Mouse (Mus musculus) midbrain, postnatal 0 days (tissue): ENCODE results near the gene Heg1. TPM values are rescaled to one million over a fixed set of nuclear protein-coding genes. Genes with fewer than 3 reads are reported as not detected.

Source experiments
- ATAC-seq: fragments of 200-750 bp; cut with Nextera tagmentation; 2 replicates; pipeline ENCODE4 v1.8.0; 2017; ENCODE audit warnings: moderate number of reproducible peaks, mild to moderate bottlenecking, moderate TSS enrichment, moderate library complexity; ENCODE audit not compliant: low FRiP score
- DNase-seq: peaks from one replicate; pipeline ENCODE4 v3.0.0-alpha.2; 2015; ENCODE audit warnings: low spot score
- H3K27ac ChIP-seq: fragments of 300-500 bp; sonication (generic); 2 replicates; pipeline ENCODE4 v1.5.1; 2014; ENCODE audit warnings: low read depth, mild to moderate bottlenecking, low read length, mixed read lengths
- H3K27me3 ChIP-seq: fragments of 300-500 bp; sonication (generic); 2 replicates; pipeline ENCODE4 v1.6.1; 2014; ENCODE audit warnings: low read length, control low read depth, mixed read lengths; ENCODE audit not compliant: insufficient read depth
- H3K36me3 ChIP-seq: fragments of 300-500 bp; sonication (generic); 2 replicates; pipeline ENCODE4 v1.6.1; 2014; ENCODE audit warnings: low read length, control low read depth, mixed read lengths; ENCODE audit not compliant: insufficient read depth
- H3K4me1 ChIP-seq: fragments of 300-500 bp; sonication (generic); 2 replicates; pipeline ENCODE4 v1.6.1; 2014; ENCODE audit warnings: mild to moderate bottlenecking, control low read depth, antibody characterized with exemption, low read length, mixed read lengths; ENCODE audit not compliant: insufficient read depth
- H3K4me2 ChIP-seq: fragments of 300-500 bp; sonication (generic); 2 replicates; pipeline ENCODE4 v1.6.1; 2014; ENCODE audit warnings: low read depth, mild to moderate bottlenecking, low read length, mixed read lengths; ENCODE audit not compliant: poor library complexity, severe bottlenecking
- H3K4me3 ChIP-seq: fragments of 300-500 bp; sonication (generic); 2 replicates; pipeline ENCODE4 v1.5.1; 2014; ENCODE audit warnings: low read depth, mild to moderate bottlenecking, low read length, moderate library complexity
- H3K9ac ChIP-seq: fragments of 300-500 bp; sonication (generic); replicated peaks from 2 replicates; pipeline ENCODE4 v1.6.1; 2014; ENCODE audit warnings: mild to moderate bottlenecking, low read length, moderate library complexity, mixed read lengths; ENCODE audit not compliant: poor library complexity, severe bottlenecking
- H3K9me3 ChIP-seq: fragments of 300-500 bp; sonication (generic); 2 replicates; pipeline ENCODE4 v1.6.1; 2016; ENCODE audit warnings: low read length, control low read depth
- CTCF ChIP-seq: IDR thresholded peaks from 2 replicates; pipeline ENCODE4 v1.5.1; 2016; ENCODE audit warnings: antibody characterized with exemption, mild to moderate bottlenecking
- WGBS: fragments of 180-500 bp; shearing (Covaris S2); extraction: QIAGEN DNeasy Blood & Tissue Kit; methylation state at CpG from one replicate; pipeline ENCODE4 v1.1.7; 2014; 5-methylcytosine and 5-hydroxymethylcytosine counted together
- polyA plus RNA-seq: library from polyadenylated mRNA; unstranded; fragments of >200 nt; fragmentation: Nextera tagmentation; extraction: Ambion mirVana; gene quantifications from 2 replicates; pipeline ENCODE4 v1.2.1, GENCODE M21; 2015
- total RNA-seq: library from RNA; depleted of rRNA; stranded (reverse); fragments of >200 nt; gene quantifications from 2 replicates; pipeline ENCODE4 v1.2.3, GENCODE M21; 2014

The Heg1 gene
- total and polyA plus RNA-seq, 2 experiments from 2014 or later = 7.2 to 19.5 TPM

DNA sequence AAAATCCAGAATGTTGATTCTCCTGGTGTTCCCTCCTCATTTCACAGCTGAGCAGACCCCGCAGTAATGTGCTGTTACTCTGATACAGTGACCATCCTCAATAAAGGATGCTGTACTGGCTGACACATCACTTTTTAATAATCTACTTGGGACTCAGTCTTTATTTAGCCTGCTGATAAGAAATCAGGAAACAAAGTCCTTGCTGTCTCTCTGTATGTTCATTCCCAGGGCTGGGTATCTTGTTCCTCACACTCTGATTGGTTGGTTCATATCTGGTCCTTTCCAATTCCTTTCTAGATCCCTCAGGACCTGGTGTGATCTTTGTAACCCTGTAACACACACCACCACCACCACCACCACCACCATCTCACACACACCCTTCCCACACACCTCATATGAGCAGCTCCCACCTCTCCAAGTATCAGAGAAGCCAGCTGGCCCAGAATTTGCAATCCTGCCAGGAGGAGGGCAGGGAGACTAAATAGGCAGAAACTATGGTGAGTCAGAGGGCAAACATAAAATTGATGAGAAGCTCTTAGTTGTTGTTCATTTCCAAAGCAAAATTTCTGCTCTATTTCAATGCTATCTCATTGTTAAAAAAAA is 91.7 kb downstream of the Heg1 start:
- Histone ChIP-seq H3K4me1 (no peaks in the 10 kb centered on the region), H3K9me3 (no peaks in the 10 kb centered on the region), H3K27ac (no peak overlapping the region), H3K27me3 (no peaks in the 10 kb centered on the region), H3K4me3 (no peak overlapping the region), H3K4me2 (no peak overlapping the region), H3K9ac (no peak overlapping the region), H3K36me3 (no peaks in the 10 kb centered on the region)
- no peak for TF ChIP-seq CTCF
- DNase-seq = no peak
- ATAC-seq = no peak
- WGBS = 85% methylated on average over 1 of the region's 1 CpGs

DNA sequence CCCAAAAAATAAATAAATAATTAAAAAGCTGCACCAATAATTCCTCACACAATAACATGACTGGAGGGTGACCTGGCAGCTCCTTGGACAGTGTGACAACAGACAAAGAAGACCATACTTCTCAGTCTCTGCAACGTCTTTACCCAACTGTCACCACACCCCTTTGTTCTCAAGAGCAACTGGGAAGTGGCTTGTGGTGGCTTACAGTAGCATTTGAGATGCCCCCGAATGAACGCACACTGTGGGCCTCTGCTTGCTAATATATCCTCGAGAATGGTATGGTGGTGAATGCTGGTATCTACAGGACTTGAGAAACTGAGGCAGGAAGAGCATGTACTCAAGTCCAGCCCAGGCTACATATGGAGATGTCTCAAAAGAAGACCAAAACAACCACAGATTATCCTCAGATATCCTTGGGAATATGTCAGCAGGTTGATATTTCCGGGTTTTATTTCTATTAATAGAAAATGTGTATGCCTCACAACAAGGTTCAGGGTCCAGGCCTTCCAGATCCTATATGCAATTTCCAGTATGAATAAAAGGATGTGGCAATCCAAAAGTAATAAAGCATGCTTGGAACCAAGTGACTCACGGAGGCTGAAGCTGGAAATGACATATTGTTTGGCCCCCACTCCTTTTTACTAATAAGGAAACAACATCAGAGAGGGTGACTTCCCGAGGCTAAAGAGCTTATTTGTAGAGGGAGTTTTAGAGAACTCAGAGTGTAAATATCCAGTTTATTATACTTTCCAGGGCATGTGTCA is 92.8 kb downstream of the Heg1 start:
- no peak for TF ChIP-seq CTCF
- 83% methylated on average over 7 of the region's 7 CpGs for WGBS
- no peak for DNase-seq

DNA sequence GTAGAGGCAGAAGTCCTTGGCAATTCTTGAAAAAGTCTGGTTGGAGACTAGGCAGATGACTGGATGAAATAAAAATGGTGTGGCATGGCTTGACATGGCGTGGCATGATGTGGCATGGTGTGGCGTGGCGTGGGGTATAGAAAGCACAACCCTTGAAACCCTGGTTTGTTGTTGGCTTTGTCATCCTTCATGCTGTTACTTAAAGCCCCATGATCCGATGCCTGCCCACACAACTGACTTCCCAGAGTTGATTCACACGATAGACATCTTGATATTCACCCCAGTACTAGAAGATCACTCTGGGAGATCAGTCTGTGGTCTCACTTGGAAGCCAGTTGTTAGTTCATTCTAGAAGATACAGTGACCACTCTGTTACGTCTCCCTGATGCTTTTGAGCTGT is 93.4 kb downstream of the Heg1 start:
- no peaks in the 10 kb centered on the region for H3K27me3 ChIP-seq
- no peak overlapping the region for H3K27ac ChIP-seq
- DNase-seq (no peak), ATAC-seq (no peak)
- no peak for TF ChIP-seq CTCF
- H3K4me3 ChIP-seq = no peak overlapping the region
- no peak overlapping the region for H3K4me2 ChIP-seq
- H3K36me3 ChIP-seq = no peaks in the 10 kb centered on the region
- WGBS = 88% methylated on average over 6 of the region's 6 CpGs
- H3K4me1 ChIP-seq = no peaks in the 10 kb centered on the region
- no peak overlapping the region for H3K9ac ChIP-seq
- H3K9me3 ChIP-seq = no peaks in the 10 kb centered on the region

More for the DNA sequence above, 92.8 kb downstream of the Heg1 start:
- Histone ChIP-seq H3K4me3 (no peak overlapping the region), H3K27me3 (no peaks in the 10 kb centered on the region), H3K36me3 (no peaks in the 10 kb centered on the region), H3K4me2 (no peak overlapping the region), H3K9me3 (no peaks in the 10 kb centered on the region), H3K4me1 (no peaks in the 10 kb centered on the region), H3K27ac (no peak overlapping the region), H3K9ac (no peak overlapping the region)
- ATAC-seq = no peak

DNA sequence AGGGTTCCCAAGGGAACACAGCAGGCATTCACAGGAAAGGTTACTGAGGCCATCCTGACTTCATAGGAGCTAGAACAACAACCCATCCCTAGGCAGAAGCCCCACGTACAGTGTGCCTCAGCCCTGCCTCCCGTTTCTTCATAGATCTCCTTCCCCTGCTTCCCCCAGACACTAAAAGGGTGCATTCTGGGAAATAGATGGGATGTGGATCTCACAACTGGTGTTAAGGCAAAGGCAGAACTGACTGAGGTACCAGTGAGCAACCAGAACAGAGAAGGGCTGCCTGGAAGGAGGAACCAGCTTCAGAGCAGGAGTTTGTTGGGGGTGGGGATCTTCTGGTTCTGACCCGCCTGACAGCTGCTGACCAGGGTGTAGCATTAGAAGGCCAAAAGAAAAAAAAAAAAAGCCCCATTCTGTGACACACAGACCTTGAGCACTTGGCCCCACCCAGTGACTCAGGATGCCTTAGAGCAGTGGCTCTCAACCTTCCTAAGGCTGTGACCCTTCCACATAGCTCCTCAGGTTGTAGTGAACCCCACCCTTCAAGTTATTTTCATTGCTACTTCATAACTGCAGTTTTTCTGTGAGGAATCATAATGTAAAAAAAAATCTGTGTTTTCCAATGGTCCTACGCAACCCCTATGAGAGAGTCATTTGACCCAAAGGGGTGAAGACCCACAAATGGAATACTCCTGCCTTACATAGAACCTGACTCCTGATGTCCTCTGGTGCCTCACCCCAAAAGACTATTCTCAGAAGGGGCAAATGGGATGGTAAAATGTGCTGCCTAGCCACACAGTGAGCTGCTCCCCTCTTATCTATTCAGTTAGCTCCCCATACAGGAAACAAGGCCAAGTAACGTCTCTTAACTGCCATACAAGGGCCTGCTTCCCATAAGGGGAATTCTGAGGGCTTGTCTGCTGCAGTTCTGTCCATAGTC is 97.9 kb downstream of the Heg1 start:
- H3K27ac ChIP-seq = no peak overlapping the region
- H3K4me1 ChIP-seq = no peaks in the 10 kb centered on the region
- DNase-seq (no peak), ATAC-seq (no peak)
- TF ChIP-seq CTCF = no peak
- no peak overlapping the region for H3K9ac ChIP-seq
- H3K27me3 ChIP-seq = no peaks in the 10 kb centered on the region
- H3K9me3 ChIP-seq = no peaks in the 10 kb centered on the region
- WGBS = 70% methylated on average over 5 of the region's 5 CpGs
- no peaks in the 10 kb centered on the region for H3K36me3 ChIP-seq
- no peak overlapping the region for H3K4me3 ChIP-seq
- no peak overlapping the region for H3K4me2 ChIP-seq

DNA sequence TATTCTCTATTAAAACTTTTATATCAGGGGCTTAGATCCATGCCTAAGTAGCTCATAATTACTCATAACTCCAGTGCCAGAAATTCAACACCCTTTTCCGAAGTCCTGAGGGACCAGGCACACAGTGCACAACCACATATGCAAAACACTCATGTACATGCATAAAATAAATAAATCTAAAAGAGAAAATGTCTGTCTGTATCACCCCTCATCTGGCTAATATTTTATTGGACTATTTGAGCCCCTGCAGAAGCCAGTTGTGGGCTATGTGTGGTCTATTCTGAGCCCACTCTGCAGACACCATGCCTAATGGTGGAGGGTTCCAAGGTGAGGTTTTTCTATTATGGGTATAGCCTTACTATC is 98.5 kb downstream of the Heg1 start:
- no peak overlapping the region for H3K9ac ChIP-seq
- no peaks in the 10 kb centered on the region for H3K4me1 ChIP-seq
- WGBS = 89% methylated on average over 1 of the region's 1 CpGs
- DNase-seq (no peak), ATAC-seq (no peak)
- no peak overlapping the region for H3K4me3 ChIP-seq
- no peaks in the 10 kb centered on the region for H3K9me3 ChIP-seq
- no peak overlapping the region for H3K27ac ChIP-seq
- no peaks in the 10 kb centered on the region for H3K27me3 ChIP-seq
- H3K36me3 ChIP-seq = no peaks in the 10 kb centered on the region
- TF ChIP-seq CTCF = no peak
- no peak overlapping the region for H3K4me2 ChIP-seq
